Mouse (Mus musculus) yolk sac, embryonic 10.5 days (tissue): Measurements from ENCODE around the gene Ugt2b1.
"Not testable (repeated sequence)": the region's sequence is repeated elsewhere in the genome, so short reads cannot be mapped to it uniquely, and the experiment has no call there.

Experiments used
- DNase-seq: peaks from one replicate; pipeline ENCODE4 v3.0.0-alpha.2; 2017; ENCODE audit warnings: low spot score

The Ugt2b1 gene

DNA sequence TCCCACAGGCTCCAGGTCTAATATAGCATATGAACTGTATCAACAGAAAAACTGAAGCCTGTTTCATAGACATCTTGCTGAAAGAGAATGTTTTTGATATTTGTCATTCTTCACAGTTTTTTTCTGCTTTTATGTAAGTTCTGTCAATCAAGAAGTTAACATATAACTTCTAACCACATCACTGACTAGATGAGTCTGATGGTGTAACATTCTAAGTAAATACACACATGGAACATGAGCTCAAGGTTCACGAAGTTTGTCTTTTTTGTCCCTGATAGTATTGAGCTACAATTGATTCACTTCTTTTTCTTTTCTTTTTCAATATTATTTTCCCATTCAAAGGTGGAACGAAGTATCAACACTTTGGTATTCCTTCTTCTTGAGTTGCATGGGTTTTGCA, at the start of gene Ugt2b1:
Gene Ugt2b1, minus strand, starts transcription at position 105 of the 400 bp plus-strand sequence.
- DNase-seq = no peak

DNA sequence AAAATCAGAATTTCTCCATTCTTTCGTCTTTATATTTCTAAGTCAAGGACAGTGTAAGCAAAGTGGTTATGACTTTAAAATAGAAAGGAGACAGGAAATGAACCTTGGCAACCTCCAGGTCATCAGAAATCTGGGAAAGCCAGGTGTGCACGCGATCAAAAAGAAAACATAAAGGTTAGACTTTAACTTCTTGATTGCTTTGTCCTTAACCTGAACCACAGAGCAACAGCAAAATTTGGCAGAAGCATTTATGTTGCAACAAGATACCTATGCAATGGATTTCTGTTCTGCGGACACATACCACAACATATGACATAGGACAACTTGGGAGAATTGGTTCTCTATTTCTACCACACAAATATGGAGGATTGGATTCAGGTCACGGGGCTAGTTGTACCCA, 40.9 kb upstream of the Ugt2b1 start:
- not testable (repeated sequence) for DNase-seq

DNA sequence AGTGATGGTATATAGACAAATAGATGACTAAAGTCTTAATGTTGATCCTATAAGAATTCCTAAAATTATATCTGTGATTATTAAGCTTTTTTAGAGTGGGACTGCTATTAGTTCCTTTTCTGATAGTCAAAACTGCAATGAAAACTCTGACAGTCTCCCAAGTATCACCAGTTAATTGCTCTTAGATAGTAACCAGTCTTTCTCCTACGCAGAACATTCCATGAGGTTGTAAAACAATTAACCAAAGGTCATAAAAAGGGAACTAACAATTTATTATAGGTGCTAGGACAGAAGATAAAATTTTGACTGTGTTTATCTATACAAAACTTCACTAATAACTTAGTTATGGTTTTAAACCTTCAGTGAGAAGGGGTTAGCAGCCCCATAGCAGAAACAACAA, 36.5 kb upstream of the Ugt2b1 start:
- DNase-seq = not testable (repeated sequence)

DNA sequence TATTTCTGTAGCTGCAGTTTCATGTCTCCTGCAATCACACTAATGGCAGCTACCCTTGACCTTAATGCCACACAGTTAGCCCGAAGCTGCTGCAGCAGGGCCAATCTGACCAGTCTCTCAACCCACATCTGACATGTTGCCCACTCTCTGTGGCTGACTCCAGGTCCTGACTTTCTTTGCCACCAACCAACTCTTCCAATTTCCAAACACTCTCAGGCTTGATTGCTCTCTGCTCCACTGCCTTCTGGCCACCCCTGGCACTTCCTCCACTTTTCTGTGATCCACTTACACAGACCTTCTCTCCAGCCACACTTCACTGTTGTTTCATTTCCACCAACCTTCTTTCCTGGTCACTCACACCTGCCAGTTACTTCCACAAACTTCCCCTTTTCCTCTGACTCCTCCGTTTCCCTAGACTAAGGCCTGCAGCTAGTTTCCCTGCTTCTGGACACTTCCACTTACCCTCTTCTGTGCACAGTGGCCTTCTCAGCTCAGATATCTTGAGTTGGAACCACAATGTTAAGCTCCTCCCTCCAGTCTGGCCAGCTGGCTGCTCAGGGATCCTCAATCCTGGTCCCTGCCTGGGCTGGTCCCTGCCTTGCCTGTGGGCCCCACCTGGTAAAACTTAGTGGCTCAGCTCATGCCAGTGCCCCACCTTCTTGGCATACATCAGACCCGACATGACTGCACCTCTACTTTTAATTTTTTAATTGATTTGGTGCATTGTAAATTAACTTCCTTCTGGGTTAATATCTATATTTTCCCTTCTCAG, 35.4 kb upstream of the Ugt2b1 start:
- no peak for DNase-seq

DNA sequence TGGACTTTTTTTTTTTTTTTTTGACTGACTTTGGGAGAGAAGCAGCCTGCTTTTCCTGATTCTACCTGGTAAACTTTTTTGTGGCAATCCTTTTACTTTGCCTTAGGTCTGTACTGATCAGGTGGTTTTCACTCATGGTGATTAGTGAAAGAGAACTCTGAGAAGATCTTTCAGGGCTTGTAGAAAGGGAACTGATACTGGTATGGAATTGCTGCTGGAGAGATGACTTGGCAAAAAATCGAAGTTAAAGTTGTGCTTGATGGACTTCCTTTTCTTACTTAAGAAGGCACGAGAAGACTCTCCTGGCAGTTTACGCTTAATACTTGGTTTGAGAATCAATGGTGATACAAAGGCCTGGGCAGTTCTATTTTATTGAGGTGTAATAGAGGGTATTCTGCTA, 34.2 kb upstream of the Ugt2b1 start:
- no peak for DNase-seq

DNA sequence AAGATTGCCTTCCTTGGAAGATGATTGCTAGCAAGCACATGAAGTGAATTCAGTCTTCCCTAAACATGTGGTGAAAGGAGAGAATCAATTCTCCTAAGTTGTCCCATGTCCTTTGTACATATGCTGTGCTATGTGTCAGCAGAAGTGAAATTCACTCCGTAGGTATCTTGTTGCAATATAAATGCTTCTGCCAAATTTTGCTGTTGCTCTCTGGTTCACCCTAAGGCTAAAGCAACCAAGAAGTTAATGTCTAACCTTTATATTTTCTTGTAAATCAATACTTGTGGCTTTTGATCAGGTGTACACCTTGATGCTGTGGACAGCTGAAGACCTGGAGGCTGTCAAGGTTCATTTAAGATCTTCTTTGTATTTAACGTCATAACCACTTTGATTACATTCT, 15.8 kb upstream of the Ugt2b1 start:
- no peak for DNase-seq

DNA sequence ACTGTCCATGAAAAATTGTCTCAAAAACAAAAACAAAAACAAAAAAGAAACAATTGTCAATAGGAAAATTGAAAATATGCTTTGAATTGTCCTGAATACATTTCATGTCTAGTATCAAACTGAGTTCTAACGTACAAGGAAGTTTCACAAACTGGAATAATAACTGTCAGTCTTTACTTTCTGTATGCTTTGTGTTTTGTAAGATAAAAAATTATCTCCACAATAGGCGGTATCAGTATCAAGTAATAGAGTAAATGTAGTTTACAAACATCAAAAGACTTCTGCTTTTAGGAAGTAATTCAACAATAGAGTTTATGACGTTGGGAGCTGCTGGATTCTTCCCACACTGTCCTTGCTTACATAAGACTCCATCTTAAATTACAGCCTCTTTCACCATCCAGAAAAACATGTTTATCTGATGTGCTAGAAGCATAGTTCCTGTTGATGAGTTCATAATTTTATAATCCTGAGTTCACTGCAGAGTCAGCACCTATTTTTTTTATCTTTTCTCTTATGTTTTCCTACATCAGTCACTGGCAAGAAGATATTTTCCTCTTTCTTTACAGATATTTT, 5.6 kb downstream of the Ugt2b1 start:
- DNase-seq = no peak

DNA sequence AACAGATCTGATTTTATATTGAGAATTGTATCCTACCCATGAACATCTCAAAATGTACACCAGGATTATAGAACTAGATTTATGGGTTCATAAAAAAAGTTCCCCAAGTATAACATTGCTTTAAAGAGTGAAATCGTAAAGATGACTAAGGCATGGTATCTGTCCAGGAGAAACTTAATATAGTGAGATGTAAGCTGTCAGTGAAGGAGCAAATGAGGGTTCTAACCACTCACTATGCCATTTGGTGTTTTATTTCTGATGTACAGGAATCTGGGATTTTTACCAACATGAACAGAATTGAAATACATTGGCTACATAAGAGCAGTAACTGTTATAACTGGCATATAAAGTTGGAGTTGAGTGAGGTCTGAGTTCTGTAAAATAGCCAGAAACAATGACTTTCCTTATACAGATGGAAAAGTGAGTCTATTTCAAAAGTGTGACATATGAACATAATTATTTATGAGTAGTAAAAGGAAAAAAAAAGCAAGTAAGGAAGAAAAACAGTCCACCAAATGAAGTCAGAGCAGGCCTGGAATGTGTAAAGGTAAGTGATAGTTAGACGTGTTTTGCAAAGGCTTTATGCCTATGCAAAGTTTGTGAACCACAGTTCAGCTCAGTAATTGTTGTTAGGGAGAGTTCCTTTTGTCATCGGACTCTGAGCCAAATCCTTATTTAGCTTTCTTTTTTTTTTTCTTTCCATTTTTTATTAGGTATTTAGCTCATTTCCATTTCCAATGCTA, 14.8 kb downstream of the Ugt2b1 start:
- DNase-seq = no peak

DNA sequence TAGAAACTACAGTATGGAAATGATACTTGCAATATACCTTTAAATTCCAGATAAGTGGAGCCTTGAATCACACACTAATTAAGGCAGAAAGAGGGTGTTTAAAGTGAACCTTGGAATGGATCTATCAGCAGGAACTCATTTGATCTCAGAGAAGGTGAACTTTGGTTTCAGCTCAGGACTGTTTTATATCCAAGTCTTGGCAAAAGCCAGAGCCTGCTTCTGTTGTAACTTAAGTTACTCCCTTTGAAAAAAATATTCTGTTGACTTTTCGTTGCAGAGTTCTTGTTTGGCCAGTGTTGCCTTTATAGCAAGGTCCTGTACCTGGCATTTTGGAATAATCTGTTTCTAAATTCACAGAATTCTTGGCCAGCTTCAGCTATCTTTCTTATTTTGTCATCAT, 15.6 kb downstream of the Ugt2b1 start:
- peak; percentile 26 for DNase-seq

DNA sequence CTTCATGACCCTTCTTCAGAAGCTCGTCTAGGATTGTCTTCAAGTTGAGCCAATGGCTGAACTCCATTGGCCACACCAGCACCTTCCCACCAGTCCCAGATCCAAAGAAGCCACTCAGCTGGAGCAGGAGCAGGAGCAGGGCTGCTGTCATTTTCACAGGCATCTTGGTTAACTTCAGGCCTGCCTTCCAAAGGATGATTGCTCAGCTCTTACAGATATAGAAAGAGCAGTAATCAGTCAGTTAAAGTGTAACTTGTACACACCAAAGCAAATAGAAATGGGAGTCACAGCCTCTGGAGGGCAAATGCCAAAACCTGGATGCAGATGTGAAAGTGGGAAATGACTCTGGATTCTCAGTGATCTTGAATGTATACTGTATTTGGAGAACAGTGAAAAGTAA, 19.6 kb downstream of the Ugt2b1 start, which contains the start of gene Ugt2b34:
Gene Ugt2b34, minus strand, starts transcription at position 180 of the 400 bp plus-strand sequence.
- DNase-seq = peak; percentile 62

DNA sequence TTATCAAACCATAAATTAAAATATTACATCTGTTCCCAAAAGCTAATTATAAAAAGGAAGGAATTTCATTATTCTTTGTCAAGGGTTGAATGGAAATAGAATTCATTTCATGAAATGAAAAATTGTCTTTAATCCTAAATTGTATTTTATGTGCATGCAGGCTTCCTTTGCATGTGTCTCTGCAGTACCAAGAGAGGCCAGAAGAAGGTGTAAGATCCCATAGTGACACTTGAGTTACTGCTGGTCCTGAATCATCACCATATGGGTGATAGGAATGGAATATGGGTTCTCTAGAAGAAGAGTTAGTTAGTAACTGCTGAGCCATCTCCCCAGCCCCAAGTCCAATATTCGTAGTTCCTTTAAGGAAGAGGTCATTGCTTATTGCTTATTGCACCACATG, 36.4 kb downstream of the Ugt2b1 start:
- DNase-seq = no peak

DNA sequence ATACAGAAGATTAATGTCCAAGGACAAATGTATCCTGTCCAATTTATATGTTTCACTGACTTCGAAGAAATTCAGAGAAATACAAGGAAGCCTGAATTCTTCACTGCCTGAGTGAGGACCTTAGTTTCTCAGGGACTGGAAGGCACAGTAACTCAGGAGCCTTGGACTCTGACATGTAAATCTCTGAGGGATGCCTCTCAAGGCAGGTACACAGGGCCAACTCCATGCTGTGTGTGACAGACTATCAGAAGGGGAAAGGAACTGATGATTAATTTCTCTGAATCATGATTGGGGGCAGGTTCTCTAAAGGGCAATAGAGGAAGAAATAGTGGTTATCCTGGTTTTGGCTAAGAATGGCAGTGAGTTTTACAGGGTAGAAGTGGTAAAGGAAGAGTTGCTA, 37.9 kb downstream of the Ugt2b1 start:
- no peak for DNase-seq

DNA sequence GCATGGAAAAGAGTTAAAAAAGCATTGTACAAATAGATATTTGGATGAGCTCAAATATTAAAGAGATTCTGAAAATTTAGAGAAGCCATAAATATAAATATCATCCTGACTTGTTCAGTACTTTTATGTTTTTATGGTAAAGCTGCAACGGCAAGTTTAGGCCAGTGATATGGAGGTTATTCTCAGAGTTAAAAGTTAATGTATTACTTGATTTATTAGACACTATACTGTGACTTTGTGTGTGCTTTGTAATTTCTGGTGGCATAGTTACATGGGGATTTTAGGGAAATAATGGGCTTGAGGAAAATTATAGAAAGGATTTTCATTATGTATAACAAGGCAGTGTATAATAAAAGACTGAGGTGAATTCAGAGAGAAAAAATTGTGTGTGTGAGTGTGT, 39.2 kb downstream of the Ugt2b1 start:
- DNase-seq = no peak

DNA sequence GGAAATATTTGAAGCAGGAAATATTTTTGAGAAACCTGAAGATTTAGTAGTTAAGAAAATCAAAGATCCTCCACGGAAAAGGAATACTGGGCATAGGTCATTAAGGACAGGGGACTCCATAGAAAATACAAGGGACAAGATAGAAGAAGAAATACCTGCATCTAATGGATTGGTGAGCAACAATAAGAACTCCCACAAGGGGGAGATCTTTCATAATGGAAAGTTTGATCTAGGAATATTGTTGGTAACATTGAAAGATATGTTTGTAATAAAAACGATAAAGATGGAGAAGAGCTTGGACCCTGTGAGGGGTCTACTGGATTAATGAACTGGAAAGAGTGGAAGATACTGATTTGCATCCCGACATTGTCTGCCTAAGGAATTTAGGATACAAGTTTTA, 39.7 kb downstream of the Ugt2b1 start:
- no peak for DNase-seq

DNA sequence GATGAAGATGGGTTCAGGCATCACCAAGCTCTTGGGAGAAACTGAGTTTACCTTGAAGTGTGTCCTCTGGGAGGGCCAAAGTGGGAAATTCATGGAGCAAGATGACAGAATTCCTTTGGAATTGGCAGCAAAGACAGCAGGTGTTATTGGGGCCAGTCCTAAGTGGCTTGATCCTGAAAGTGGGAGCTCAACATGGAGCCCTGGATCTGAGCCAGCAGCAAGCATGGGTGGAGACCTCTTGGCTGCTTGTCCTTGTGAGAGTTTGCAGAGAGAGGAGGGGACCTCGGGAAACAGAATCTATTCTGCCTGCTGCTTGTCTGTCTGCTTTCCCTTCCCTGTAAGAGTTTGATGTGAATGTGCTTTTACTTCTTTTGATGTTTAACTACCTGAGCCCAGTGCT, 54.5 kb downstream of the Ugt2b1 start:
- DNase-seq = no peak
